8 mouse cellular contexts compared by ENCODE assay signal in the genomic region with DNA sequence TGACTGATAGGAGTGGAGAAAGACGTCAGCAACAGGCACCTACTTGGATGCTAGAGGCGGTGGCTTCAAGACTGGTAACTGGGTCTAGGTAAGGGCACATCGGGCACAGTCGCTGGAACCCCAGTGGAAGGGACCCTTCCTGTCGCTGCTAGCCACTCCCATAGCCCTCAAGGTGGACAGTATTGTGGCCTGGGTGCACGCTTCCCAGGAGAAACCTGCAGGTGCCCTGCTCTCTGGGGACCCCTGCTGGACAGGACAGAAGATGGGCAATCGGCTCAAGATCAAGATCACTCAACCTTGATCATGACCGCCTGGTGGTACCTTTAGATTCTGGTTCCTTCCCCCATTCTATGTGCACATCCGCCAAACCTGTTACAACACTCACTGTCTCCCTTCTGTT. TPM values are rescaled to one million over a fixed set of nuclear protein-coding genes. Genes with fewer than 3 reads are reported as not detected.
DNase-seq lines count a peak whose midpoint lies in the region; ATAC-seq and TF ChIP-seq lines count a peak whose summit lies in the region.

No protein-coding gene starts in this region.

- no peak for TF ChIP-seq POLR2A in embryonic fibroblast, embryonic 13.5 days (IDR thresholded peaks at IDR 0.05; ENCODE audit: low read depth, low read length)

- ATAC-seq in activated CD4-positive, CD25-positive, alpha-beta regulatory T cell, adult 4 months: no peak

- TF ChIP-seq CTCF in left cerebral cortex, adult 2 months (IDR thresholded peaks at IDR 0.05): peak; percentile 62
- TF ChIP-seq CTCF in embryonic fibroblast, embryonic 13.5 days (IDR thresholded peaks at IDR 0.05; ENCODE audit: borderline replicate concordance, insufficient read depth, low read length): peak; percentile 36; the same call in 1 of the 2 replicates

- peak; percentile 53 to 55 for DNase-seq in adrenal gland, adult 18-20 months (ENCODE audit: low spot score in 2 of 2)
- no peak for DNase-seq in adrenal gland, adult 8-10 months
- DNase-seq in left cerebral cortex, adult 2 months (ENCODE audit: extremely low spot score in 1 of 2, low spot score in 2 of 2): peak in 1 of 2 experiments; percentile 26
- DNase-seq in left cerebral cortex, postnatal 25 days (ENCODE audit: low spot score in 2 of 2): no peak
- DNase-seq in lung, postnatal 4 days: peak; percentile 32 to 48
- DNase-seq in right cerebral cortex, postnatal 25 days: no peak

- no peaks in the 10 kb centered on the region for H3K4me1 ChIP-seq in embryonic fibroblast, embryonic 13.5 days (ENCODE audit: control insufficient read depth, insufficient read depth, low read length)

- H3K27ac ChIP-seq in left cerebral cortex, adult 2 months: no peak overlapping the region
- no peak overlapping the region for H3K27ac ChIP-seq in embryonic fibroblast, embryonic 13.5 days (ENCODE audit: insufficient read depth, low read length)

- intact Hi-C loops in left cerebral cortex, adult 2 months (cut with DNase I): no loop called here
- intact Hi-C loops in left cerebral cortex, postnatal 25 days (cut with DNase I): no loop called here

- H3K4me3 ChIP-seq in left cerebral cortex, adult 2 months: no peak overlapping the region
- no peak overlapping the region for H3K4me3 ChIP-seq in embryonic fibroblast, embryonic 13.5 days (ENCODE audit: insufficient read depth, low read length)

RNA-seq across cellular contexts. Expression of a gene that starts 6.3 kb away (rescaled TPM):
- total RNA-seq in adrenal gland, adult 18-20 months (2021): 10 to 100 TPM; 34.8 to 50.8 TPM
- 10 to 100 TPM; 27.6 to 45.6 (median 37.6) TPM for total RNA-seq in adrenal gland, adult 8-10 months (2022)
- total RNA-seq in left cerebral cortex, adult 2 months (2021): 10 to 100 TPM; 35.7 to 37.3 TPM
- total RNA-seq in left cerebral cortex, postnatal 25 days (2021): 10 to 100 TPM; 33.3 to 33.9 TPM
- 9.3 and 9.8 TPM in 2 replicates for polyA plus RNA-seq in embryonic fibroblast, embryonic 13.5 days (2011; ENCODE audit: insufficient read length, low read depth, missing spikeins)
- 1 to 10 TPM in 1 of 2 experiments, under 1 TPM in 1; 0.84 to 1.2 TPM for polyA plus RNA-seq in activated CD4-positive, CD25-positive, alpha-beta regulatory T cell, adult 4 months (2017; shearing (Covaris generic))

RNA-seq across cellular contexts. Expression of a gene that starts 47.8 kb away (rescaled TPM):
- total RNA-seq in adrenal gland, adult 18-20 months (2021): 10 to 100 TPM; 90.0 to 92.7 TPM
- 100 to 1,000 TPM; 111 to 133 (median 121) TPM for total RNA-seq in adrenal gland, adult 8-10 months (2022)
- 10 to 100 TPM; 26.5 to 27.4 TPM for total RNA-seq in left cerebral cortex, adult 2 months (2021)
- 10 to 100 TPM; 22.0 to 24.4 TPM for total RNA-seq in left cerebral cortex, postnatal 25 days (2021)
- polyA plus RNA-seq in embryonic fibroblast, embryonic 13.5 days (2011; ENCODE audit: insufficient read length, low read depth, missing spikeins): 5.6 and 10.3 TPM in 2 replicates
- polyA plus RNA-seq in activated CD4-positive, CD25-positive, alpha-beta regulatory T cell, adult 4 months (2017; shearing (Covaris generic)): 1 to 10 TPM; 6.7 to 8.3 TPM

Comparison
In these comparisons a context has a peak if more than half of its experiments do, and no peak if none do; other contexts are left out.
1. DNase-seq: peak in adrenal gland, adult 18-20 months (2 of 2) and lung, postnatal 4 days (2 of 2); none in adrenal gland, adult 8-10 months (single experiment), left cerebral cortex, postnatal 25 days (0 of 2) and right cerebral cortex, postnatal 25 days (single experiment).